Mouse (Mus musculus): ENCODE results near the gene Gdf7.

DNA sequence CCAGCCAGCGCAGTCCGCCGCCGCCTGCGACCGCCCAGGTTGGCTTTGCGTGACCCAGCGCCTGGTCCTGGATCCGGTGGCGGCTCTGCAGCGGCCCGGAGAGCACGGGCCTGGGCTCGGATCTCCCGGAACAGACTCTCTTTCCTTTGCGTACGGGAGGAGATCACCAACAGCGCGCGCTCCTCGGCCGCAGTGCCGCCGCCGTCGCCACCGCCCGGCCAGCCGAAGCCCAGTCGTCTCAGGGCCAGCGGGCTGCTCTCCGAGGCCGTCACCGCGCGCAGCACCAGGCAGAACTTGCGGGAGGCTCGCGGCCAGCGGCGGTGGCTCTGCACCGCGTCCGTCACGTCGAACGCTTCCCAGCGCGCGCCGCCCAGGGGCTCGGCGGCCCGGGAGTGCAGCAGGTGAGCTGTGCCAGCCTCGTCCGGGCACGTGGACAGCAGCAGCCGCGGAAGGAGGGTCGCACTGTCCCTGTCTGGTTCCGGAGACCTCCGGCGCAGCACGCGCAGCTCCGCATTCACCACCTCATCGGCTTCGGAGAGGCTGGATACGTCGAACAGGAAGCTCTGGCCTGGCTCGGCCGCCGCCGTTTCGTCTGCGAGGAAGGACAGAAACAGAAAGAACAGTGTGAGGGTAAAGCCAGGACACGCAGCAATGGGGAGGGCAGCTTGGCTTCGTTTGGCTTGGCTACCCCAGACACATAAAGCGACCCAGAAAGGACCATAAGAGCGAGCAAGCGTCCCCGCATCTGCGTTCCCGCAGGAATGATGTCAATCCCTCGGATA is 3.2 kb downstream of the Gdf7 start:
- TF ChIP-seq FLI1 (IDR thresholded peaks at IDR 0.05; ENCODE audit: low read length), result no peak
- no peak for TF ChIP-seq GATA1 (IDR thresholded peaks at IDR 0.05; ENCODE audit: borderline replicate concordance, low read length)

All from megakaryocyte, embryonic 14.5 days (primary cell).